Mouse (Mus musculus): ENCODE measurements around the gene Zfp57. TPM values are rescaled to one million over a fixed set of nuclear protein-coding genes. Genes with fewer than 3 reads are reported as not detected.

The Zfp57 gene
- polyA plus RNA-seq, 1 experiment: 11.6 TPM

DNA sequence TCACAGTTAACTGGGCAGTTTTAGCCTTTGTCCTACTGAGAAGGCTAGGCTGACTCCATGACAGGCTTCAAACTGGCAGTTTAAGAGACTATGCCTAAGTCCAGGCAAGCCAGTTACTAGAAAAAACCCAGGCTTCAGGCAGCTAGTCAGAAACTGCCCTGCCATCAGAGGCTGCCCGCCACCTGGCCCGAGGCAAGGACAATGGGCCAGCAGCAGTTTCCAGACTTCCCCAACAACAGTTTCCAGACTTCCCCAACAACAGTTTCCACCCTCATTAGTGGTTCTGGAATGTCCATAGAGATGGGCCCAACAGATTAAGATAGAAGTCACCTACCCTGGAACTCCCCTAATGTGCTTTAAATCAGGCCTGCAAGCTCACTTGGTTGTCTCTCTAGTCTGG lies 25.5 kb downstream of the Zfp57 start:
- no peak for TF ChIP-seq FOSL1 (IDR thresholded peaks at IDR 0.05; ENCODE audit: insufficient read depth, low read length, poor library complexity, severe bottlenecking)
- no peak for TF ChIP-seq MYOG (IDR thresholded peaks at IDR 0.05; ENCODE audit: control insufficient read depth, extremely low read depth, insufficient read length)
- TF ChIP-seq CTCF (IDR thresholded peaks at IDR 0.05; ENCODE audit: control insufficient read depth, insufficient read depth, insufficient read length): no peak
- no peak for TF ChIP-seq MAX (IDR thresholded peaks at IDR 0.05)
- TF ChIP-seq MYOD1 (IDR thresholded peaks at IDR 0.05; ENCODE audit: control insufficient read depth, insufficient read length, low read depth): no peak
- no peak for TF ChIP-seq USF1 (IDR thresholded peaks at IDR 0.05; ENCODE audit: low read depth)
- TF ChIP-seq CEBPB (IDR thresholded peaks at IDR 0.05; ENCODE audit: low read depth): no peak
- no peaks in the 10 kb centered on the region for H3K27me3 ChIP-seq (ENCODE audit: control insufficient read depth, insufficient read depth, insufficient read length)
- H3K36me3 ChIP-seq (ENCODE audit: control insufficient read depth, insufficient read depth): no peaks in the 10 kb centered on the region
- H3K79me3 ChIP-seq (ENCODE audit: low read depth): no peaks in the 10 kb centered on the region
- no peak overlapping the region for H3K4me3 ChIP-seq (ENCODE audit: insufficient read depth, poor library complexity, severe bottlenecking)
- no peak overlapping the region for H3ac ChIP-seq (ENCODE audit: control insufficient read depth, insufficient read length, low read depth)
- H3K79me2 ChIP-seq (ENCODE audit: control insufficient read depth, insufficient read depth): no peaks in the 10 kb centered on the region

DNA sequence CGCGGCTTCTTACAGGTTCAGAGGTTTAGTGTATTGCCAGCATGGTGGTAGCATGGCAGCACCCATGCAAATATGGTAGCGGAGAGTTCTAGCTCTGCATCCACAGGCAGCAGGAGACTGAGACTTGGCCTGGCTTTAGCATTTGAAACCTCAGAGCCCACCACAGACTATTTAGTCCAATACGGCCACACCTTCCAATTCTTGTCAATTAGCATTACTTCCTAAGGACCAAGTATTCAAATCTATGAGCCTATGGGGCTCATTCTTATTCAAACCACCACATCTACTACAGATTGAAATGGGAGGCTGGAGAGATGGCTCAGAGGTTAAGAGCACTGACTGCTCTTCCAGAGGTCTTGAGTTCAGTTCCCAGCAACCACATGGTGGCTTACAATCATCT lies 26.5 kb downstream of the Zfp57 start:
- Histone ChIP-seq H3K79me2 (ENCODE audit: control insufficient read depth, insufficient read depth) (no peaks in the 10 kb centered on the region), H3K36me3 (ENCODE audit: control insufficient read depth, insufficient read depth) (no peaks in the 10 kb centered on the region), H3K27me3 (ENCODE audit: control insufficient read depth, insufficient read depth, insufficient read length) (no peaks in the 10 kb centered on the region), H3ac (ENCODE audit: control insufficient read depth, insufficient read length, low read depth) (no peak overlapping the region), H3K79me3 (ENCODE audit: low read depth) (no peaks in the 10 kb centered on the region), H3K4me3 (ENCODE audit: insufficient read depth, poor library complexity, severe bottlenecking) (no peak overlapping the region)
- TF ChIP-seq USF1 (IDR thresholded peaks at IDR 0.05; ENCODE audit: low read depth) (no peak), MYOD1 (IDR thresholded peaks at IDR 0.05; ENCODE audit: control insufficient read depth, insufficient read length, low read depth) (no peak), MAX (IDR thresholded peaks at IDR 0.05) (no peak), MYOG (IDR thresholded peaks at IDR 0.05; ENCODE audit: control insufficient read depth, extremely low read depth, insufficient read length) (no peak), CEBPB (IDR thresholded peaks at IDR 0.05; ENCODE audit: low read depth) (no peak), CTCF (IDR thresholded peaks at IDR 0.05; ENCODE audit: control insufficient read depth, insufficient read depth, insufficient read length) (no peak), FOSL1 (IDR thresholded peaks at IDR 0.05; ENCODE audit: insufficient read depth, low read length, poor library complexity, severe bottlenecking) (no peak)

- Histone ChIP-seq H3ac (ENCODE audit: control insufficient read depth, insufficient read length, low read depth) (no peak overlapping the region), H3K79me3 (ENCODE audit: low read depth) (no peaks in the 10 kb centered on the region), H3K79me2 (ENCODE audit: control insufficient read depth, insufficient read depth) (no peaks in the 10 kb centered on the region), H3K27me3 (ENCODE audit: control insufficient read depth, insufficient read depth, insufficient read length) (no peaks in the 10 kb centered on the region), H3K4me3 (ENCODE audit: insufficient read depth, poor library complexity, severe bottlenecking) (no peak overlapping the region), H3K36me3 (ENCODE audit: control insufficient read depth, insufficient read depth) (no peaks in the 10 kb centered on the region)
- TF ChIP-seq USF1 (IDR thresholded peaks at IDR 0.05; ENCODE audit: low read depth) (no peak), CEBPB (IDR thresholded peaks at IDR 0.05; ENCODE audit: low read depth) (no peak), FOSL1 (IDR thresholded peaks at IDR 0.05; ENCODE audit: insufficient read depth, low read length, poor library complexity, severe bottlenecking) (no peak), MAX (IDR thresholded peaks at IDR 0.05) (no peak), CTCF (IDR thresholded peaks at IDR 0.05; ENCODE audit: control insufficient read depth, insufficient read depth, insufficient read length) (no peak), MYOG (IDR thresholded peaks at IDR 0.05; ENCODE audit: control insufficient read depth, extremely low read depth, insufficient read length) (no peak), MYOD1 (IDR thresholded peaks at IDR 0.05; ENCODE audit: control insufficient read depth, insufficient read length, low read depth) (no peak)
Measured at GRCm38 (mm10) chr17:37028212-37028611, 27.2 kb downstream of the Zfp57 start.

- H3ac ChIP-seq (ENCODE audit: control insufficient read depth, insufficient read length, low read depth): peak overlapping the region; percentile 2
- H3K79me3 ChIP-seq (ENCODE audit: low read depth): no peaks in the 10 kb centered on the region
- H3K4me3 ChIP-seq (ENCODE audit: insufficient read depth, poor library complexity, severe bottlenecking): no peak overlapping the region
- H3K36me3 ChIP-seq (ENCODE audit: control insufficient read depth, insufficient read depth): no peaks in the 10 kb centered on the region
- H3K27me3 ChIP-seq (ENCODE audit: control insufficient read depth, insufficient read depth, insufficient read length): no peaks in the 10 kb centered on the region
- TF ChIP-seq MYOG (IDR thresholded peaks at IDR 0.05; ENCODE audit: control insufficient read depth, extremely low read depth, insufficient read length) (no peak), CEBPB (IDR thresholded peaks at IDR 0.05; ENCODE audit: low read depth) (no peak), FOSL1 (IDR thresholded peaks at IDR 0.05; ENCODE audit: insufficient read depth, low read length, poor library complexity, severe bottlenecking) (no peak), MAX (IDR thresholded peaks at IDR 0.05) (no peak), CTCF (IDR thresholded peaks at IDR 0.05; ENCODE audit: control insufficient read depth, insufficient read depth, insufficient read length) (no peak), USF1 (IDR thresholded peaks at IDR 0.05; ENCODE audit: low read depth) (no peak), MYOD1 (IDR thresholded peaks at IDR 0.05; ENCODE audit: control insufficient read depth, insufficient read length, low read depth) (no peak)
- H3K79me2 ChIP-seq (ENCODE audit: control insufficient read depth, insufficient read depth): no peaks in the 10 kb centered on the region
Measured at GRCm38 (mm10) chr17:37028683-37029120, 27.7 kb downstream of the Zfp57 start.

DNA sequence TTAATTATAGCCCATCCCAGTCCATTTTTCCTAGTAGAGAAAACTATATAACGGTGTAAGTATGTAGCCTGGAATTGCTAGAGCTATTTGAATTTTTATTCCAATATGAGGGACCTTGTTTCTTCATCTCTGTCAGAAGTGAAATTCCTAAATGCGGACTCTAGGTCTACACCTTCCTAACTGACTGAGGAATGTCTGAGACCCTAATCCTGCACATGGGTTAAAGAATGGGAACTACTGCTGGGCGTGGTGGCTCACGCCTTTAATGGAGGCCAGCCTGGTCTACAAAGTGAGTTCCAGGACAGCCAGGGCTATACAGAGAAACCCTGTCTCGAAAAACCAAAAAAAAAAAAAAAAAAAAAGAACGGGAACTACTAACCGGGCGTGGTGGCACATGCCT lies 28.2 kb downstream of the Zfp57 start:
- TF ChIP-seq MYOG (IDR thresholded peaks at IDR 0.05; ENCODE audit: control insufficient read depth, extremely low read depth, insufficient read length): no peak
- no peak for TF ChIP-seq CTCF (IDR thresholded peaks at IDR 0.05; ENCODE audit: control insufficient read depth, insufficient read depth, insufficient read length)
- TF ChIP-seq USF1 (IDR thresholded peaks at IDR 0.05; ENCODE audit: low read depth): no peak
- Histone ChIP-seq H3K79me2 (ENCODE audit: control insufficient read depth, insufficient read depth) (no peaks in the 10 kb centered on the region), H3K4me3 (ENCODE audit: insufficient read depth, poor library complexity, severe bottlenecking) (no peak overlapping the region), H3K79me3 (ENCODE audit: low read depth) (no peaks in the 10 kb centered on the region), H3K36me3 (ENCODE audit: control insufficient read depth, insufficient read depth) (no peaks in the 10 kb centered on the region), H3K27me3 (ENCODE audit: control insufficient read depth, insufficient read depth, insufficient read length) (no peaks in the 10 kb centered on the region), H3ac (ENCODE audit: control insufficient read depth, insufficient read length, low read depth) (no peak overlapping the region)

Data from C2C12 (cell line).